Mouse (Mus musculus) bone marrow macrophage, adult 2 months (primary cell): ENCODE data around the gene Bcl2l13.

Experiments used
- CTCF ChIP-seq: IDR thresholded peaks from 2 replicates; pipeline ENCODE4 v1.5.1; 2012; ENCODE audit warnings: low read depth, mild to moderate bottlenecking, low read length, moderate library complexity
- POLR2A ChIP-seq: IDR thresholded peaks from 2 replicates; pipeline ENCODE4 v1.6.1; 2012; ENCODE audit warnings: mild to moderate bottlenecking, low read depth, low read length, borderline replicate concordance

GRCm38 (mm10) chr6:120905111-120905510 lies 69.1 kb downstream of the Bcl2l13 start:
- TF ChIP-seq CTCF (no peak), POLR2A (no peak)
